Mouse (Mus musculus) forebrain, embryonic 11.5 days (tissue): Measurements from ENCODE around the gene Topors. TPM values are rescaled to one million over a fixed set of nuclear protein-coding genes. Genes with fewer than 3 reads are reported as not detected.

Experiments used
- ATAC-seq: fragments of 200-750 bp; cut with Nextera tagmentation; replicated peaks from 2 replicates; pipeline ENCODE4 v1.8.0; 2017; ENCODE audit warnings: moderate TSS enrichment; ENCODE audit not compliant: low FRiP score
- DNase-seq: peaks from one replicate; pipeline ENCODE4 v3.0.0-alpha.2; 2017; ENCODE audit warnings: low spot score
- H3K27ac ChIP-seq: fragments of 300-500 bp; sonication (generic); 2 replicates; pipeline ENCODE4 v1.5.1; 2014; ENCODE audit warnings: low read depth, low read length
- H3K27me3 ChIP-seq: fragments of 300-500 bp; sonication (generic); 2 replicates; pipeline ENCODE4 v1.6.1; 2014; ENCODE audit warnings: mild to moderate bottlenecking, low read length, mixed read lengths; ENCODE audit not compliant: control insufficient read depth, insufficient read depth
- H3K36me3 ChIP-seq: fragments of 300-500 bp; sonication (generic); 2 replicates; pipeline ENCODE4 v1.6.1; 2014; ENCODE audit warnings: mild to moderate bottlenecking, low read length, moderate library complexity, mixed read lengths; ENCODE audit not compliant: control insufficient read depth, insufficient read depth
- H3K4me1 ChIP-seq: fragments of 300-500 bp; sonication (generic); replicated peaks from 2 replicates; pipeline ENCODE4 v1.6.1; 2014; ENCODE audit warnings: low read length, mixed read lengths; ENCODE audit not compliant: control insufficient read depth, insufficient read depth
- H3K4me2 ChIP-seq: fragments of 300-500 bp; sonication (generic); 2 replicates; pipeline ENCODE4 v1.6.1; 2014; ENCODE audit warnings: low read depth, mild to moderate bottlenecking, low read length, moderate library complexity, mixed read lengths; ENCODE audit not compliant: severe bottlenecking
- H3K4me3 ChIP-seq: fragments of 300-500 bp; sonication (generic); 2 replicates; pipeline ENCODE4 v1.5.1; 2014; ENCODE audit warnings: low read depth, low read length
- H3K9ac ChIP-seq: fragments of 300-500 bp; sonication (generic); 2 replicates; pipeline ENCODE4 v1.6.1; 2014; ENCODE audit warnings: low read length
- H3K9me3 ChIP-seq: fragments of 300-500 bp; sonication (generic); 2 replicates; pipeline ENCODE4 v1.6.1; 2016; ENCODE audit warnings: low read length, mixed read lengths; ENCODE audit not compliant: control insufficient read depth
- WGBS: fragments of 180-500 bp; shearing (Covaris S2); extraction: QIAGEN DNeasy Blood & Tissue Kit; methylation state at CpG from one replicate; pipeline ENCODE4 v1.1.7; 2014; 5-methylcytosine and 5-hydroxymethylcytosine counted together
- polyA plus RNA-seq: library from polyadenylated mRNA; unstranded; fragments of >200 nt; fragmentation: Nextera tagmentation; extraction: Ambion mirVana; gene quantifications from 2 replicates; pipeline ENCODE4 v1.2.1, GENCODE M21; 2014

Topors gene
- polyA plus RNA-seq, 1 experiment from 2014 or later = 54.2 TPM

DNA sequence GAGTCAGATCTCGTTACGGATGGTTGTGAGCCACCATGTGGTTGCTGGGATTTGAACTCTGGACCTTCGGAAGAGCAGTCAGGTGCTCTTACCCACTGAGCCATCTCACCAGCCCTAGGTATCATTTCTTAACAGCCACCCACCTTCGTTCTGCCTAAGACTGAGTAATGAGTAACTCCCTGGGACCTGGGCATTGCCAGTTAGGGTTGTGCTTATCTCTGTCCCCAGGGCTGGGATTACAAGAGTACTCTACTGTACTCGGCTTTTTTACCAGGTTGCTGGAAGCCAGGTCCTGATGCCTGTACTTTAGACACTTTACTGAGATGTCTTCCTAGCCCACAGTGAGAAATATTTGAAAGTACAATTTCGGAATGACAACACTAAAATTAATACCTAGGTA lies 57.5 kb downstream of the Topors start:
- Histone ChIP-seq H3K4me1 (no peaks in the 10 kb centered on the region), H3K27ac (no peak overlapping the region), H3K9ac (no peak overlapping the region), H3K4me3 (no peak overlapping the region), H3K36me3 (no peaks in the 10 kb centered on the region), H3K9me3 (no peaks in the 10 kb centered on the region), H3K4me2 (no peak overlapping the region), H3K27me3 (no peaks in the 10 kb centered on the region)
- 84% methylated on average over 4 of the region's 6 CpGs for WGBS
- DNase-seq (no peak), ATAC-seq (no peak)

Other genes with a start within 250 kb of the Topors start
- gene Aco1, start 126.8 kb downstream of the Topors start, polyA plus RNA-seq = 63.8 and 66.8 TPM in 2 replicates
- gene Ddx58, start 30.0 kb downstream of the Topors start, polyA plus RNA-seq = 3.0 and 3.4 TPM in 2 replicates
- gene Smim27, start 271 bp downstream of the Topors start, polyA plus RNA-seq = 28.8 and 30.1 TPM in 2 replicates
- gene Ndufb6, start 9.6 kb upstream of the Topors start, polyA plus RNA-seq = 279 and 281 TPM in 2 replicates
- 0.29 and 0.56 TPM in 2 replicates for gene Tmem215, start 202.3 kb upstream of the Topors start, polyA plus RNA-seq